In genomic region chr12:55446366-55446745, GRCm38 (mm10) we compare ENCODE assay signal across 8 mouse cellular contexts. TPM values are rescaled to one million over a fixed set of nuclear protein-coding genes. Genes with fewer than 3 reads are reported as not detected.
A peak's percentile ranks its signal among the peaks of the same experiment; 100 is the strongest.
DNase-seq lines count a peak whose midpoint lies in the region; ATAC-seq and TF ChIP-seq lines count a peak whose summit lies in the region.

No protein-coding gene starts in this region.

- no peak overlapping the region for H3K9ac ChIP-seq in embryonic facial prominence, embryonic 14.5 days (ENCODE audit: low read depth, low read length)
- H3K9ac ChIP-seq in hindbrain, postnatal 0 days (replicated peaks; ENCODE audit: low read length) = no peak overlapping the region
- no peak overlapping the region for H3K9ac ChIP-seq in midbrain, postnatal 0 days (replicated peaks; ENCODE audit: low read length, poor library complexity, severe bottlenecking)

- no peaks in the 10 kb centered on the region for H3K36me3 ChIP-seq in embryonic facial prominence, embryonic 14.5 days (ENCODE audit: control insufficient read depth, insufficient read depth, low read length)
- no peaks in the 10 kb centered on the region for H3K36me3 ChIP-seq in hindbrain, postnatal 0 days (ENCODE audit: insufficient read depth, low read length)
- no peaks in the 10 kb centered on the region for H3K36me3 ChIP-seq in midbrain, postnatal 0 days (ENCODE audit: insufficient read depth, low read length)

- no peak overlapping the region for H3K4me2 ChIP-seq in embryonic facial prominence, embryonic 14.5 days (ENCODE audit: low read depth, low read length)
- H3K4me2 ChIP-seq in hindbrain, postnatal 0 days (ENCODE audit: low read depth, low read length) = no peak overlapping the region
- H3K4me2 ChIP-seq in midbrain, postnatal 0 days (ENCODE audit: low read depth, low read length, poor library complexity, severe bottlenecking) = no peak overlapping the region

- H3K27ac ChIP-seq in left cerebral cortex, adult 2 months = peak overlapping the region; percentile 84
- peak overlapping the region; percentile 75 for H3K27ac ChIP-seq in embryonic facial prominence, embryonic 14.5 days (replicated peaks; ENCODE audit: low read depth, low read length)
- H3K27ac ChIP-seq in hindbrain, postnatal 0 days = peak overlapping the region; percentile 91
- peak overlapping the region; percentile 64 for H3K27ac ChIP-seq in midbrain, postnatal 0 days (ENCODE audit: low read depth, low read length)

- DNase-seq in left cerebral cortex, adult 2 months (ENCODE audit: extremely low spot score in 1 of 2, low spot score in 2 of 2) = no peak
- no peak for DNase-seq in left cerebral cortex, adult 8-10 months (ENCODE audit: low spot score in 2 of 2)
- DNase-seq in embryonic facial prominence, embryonic 14.5 days (ENCODE audit: low spot score) = no peak
- no peak for DNase-seq in hindbrain, postnatal 0 days (ENCODE audit: low spot score)
- DNase-seq in midbrain, postnatal 0 days (ENCODE audit: low spot score) = no peak
- no peak for DNase-seq in urinary bladder, postnatal 36 days (ENCODE audit: low spot score in 2 of 2)
- DNase-seq in thymus, postnatal 0 days (ENCODE audit: low spot score) = no peak
- no peak for DNase-seq in spleen, postnatal 14 days (ENCODE audit: low spot score in 2 of 2)

- 81% methylated on average over 4 of the region's 4 CpGs for WGBS in embryonic facial prominence, embryonic 14.5 days
- 72% methylated on average over 4 of the region's 4 CpGs for WGBS in hindbrain, postnatal 0 days
- 82% methylated on average over 4 of the region's 4 CpGs for WGBS in midbrain, postnatal 0 days

- no peaks in the 10 kb centered on the region for H3K9me3 ChIP-seq in embryonic facial prominence, embryonic 14.5 days (ENCODE audit: control insufficient read depth, low read length)
- H3K9me3 ChIP-seq in hindbrain, postnatal 0 days (ENCODE audit: low read length) = no peaks in the 10 kb centered on the region
- no peaks in the 10 kb centered on the region for H3K9me3 ChIP-seq in midbrain, postnatal 0 days (ENCODE audit: low read length)

- no peak for ATAC-seq in embryonic facial prominence, embryonic 14.5 days (ENCODE audit: low read depth)
- no peak for ATAC-seq in hindbrain, postnatal 0 days
- ATAC-seq in midbrain, postnatal 0 days (ENCODE audit: low FRiP score) = 0 out of 2 replicates have a peak, but pooled peaks have one; percentile 1

- H3K27me3 ChIP-seq in embryonic facial prominence, embryonic 14.5 days (replicated peaks; ENCODE audit: control insufficient read depth, insufficient read depth, low read length) = no peaks in the 10 kb centered on the region
- H3K27me3 ChIP-seq in hindbrain, postnatal 0 days (ENCODE audit: insufficient read depth, low read length) = no peaks in the 10 kb centered on the region
- no peaks in the 10 kb centered on the region for H3K27me3 ChIP-seq in midbrain, postnatal 0 days (ENCODE audit: insufficient read depth, low read length)

- intact Hi-C loops in left cerebral cortex, adult 2 months (cut with DNase I) = loop anchor here (1.0 to 2.0 kb wide), 3 partner anchors 46 to 60 kb away; partner anchors contain the start of gene Nfkbia

- TF ChIP-seq CTCF in left cerebral cortex, adult 2 months (IDR thresholded peaks at IDR 0.05) = no peak
- no peak for TF ChIP-seq CTCF in hindbrain, postnatal 0 days (IDR thresholded peaks at IDR 0.05; ENCODE audit: low read depth)
- no peak for TF ChIP-seq CTCF in midbrain, postnatal 0 days (IDR thresholded peaks at IDR 0.05)

- no peak overlapping the region for H3K4me3 ChIP-seq in left cerebral cortex, adult 2 months
- no peak overlapping the region for H3K4me3 ChIP-seq in embryonic facial prominence, embryonic 14.5 days (ENCODE audit: low read depth, low read length)
- H3K4me3 ChIP-seq in hindbrain, postnatal 0 days (ENCODE audit: low read length) = no peak overlapping the region
- no peak overlapping the region for H3K4me3 ChIP-seq in midbrain, postnatal 0 days (ENCODE audit: low read depth, low read length)

- peaks cover 40% of the 10 kb centered on the region for H3K4me1 ChIP-seq in embryonic facial prominence, embryonic 14.5 days (ENCODE audit: control insufficient read depth, insufficient read depth, low read length)
- peaks cover 25% of the 10 kb centered on the region for H3K4me1 ChIP-seq in hindbrain, postnatal 0 days (ENCODE audit: insufficient read depth, low read length)
- H3K4me1 ChIP-seq in midbrain, postnatal 0 days (ENCODE audit: insufficient read depth, low read length) = no peaks in the 10 kb centered on the region

RNA-seq across cellular contexts. Expression of gene Nfkbia, which starts 46.1 kb away (rescaled TPM):
- total RNA-seq in left cerebral cortex, adult 2 months (2021) = 10 to 100 TPM; 33.3 to 53.1 TPM
- 10 to 100 TPM; 30.4 to 36.8 (median 35.1) TPM for total RNA-seq in left cerebral cortex, adult 8-10 months (2022)
- polyA plus RNA-seq in embryonic facial prominence, embryonic 14.5 days (2014; fragmentation: Nextera tagmentation; extraction: Ambion mirVana) = 101 and 102 TPM in 2 replicates
- 52.4 and 79.0 TPM in 2 replicates for total RNA-seq in hindbrain, postnatal 0 days (2014; rRNA removed)
- polyA plus RNA-seq in hindbrain, postnatal 0 days (2015; fragmentation: Nextera tagmentation; extraction: Ambion mirVana) = 81.5 and 86.6 TPM in 2 replicates
- total RNA-seq in midbrain, postnatal 0 days (2014; rRNA removed) = 40.8 and 51.4 TPM in 2 replicates
- 74.6 and 77.3 TPM in 2 replicates for polyA plus RNA-seq in midbrain, postnatal 0 days (2015; fragmentation: Nextera tagmentation; extraction: Ambion mirVana)
- polyA plus RNA-seq in thymus, postnatal 0 days (2015; fragmentation: Nextera tagmentation; extraction: Ambion mirVana) = 296 and 339 TPM in 2 replicates
